Mouse (Mus musculus) small intestine, adult 2 months (tissue): ENCODE measurements around the gene Htr1b.

Experiments used
- CTCF ChIP-seq: fragments of 200-500 bp; IDR thresholded peaks from 2 replicates; pipeline ENCODE4 v1.5.1; 2012; ENCODE audit warnings: low read depth, mild to moderate bottlenecking, control low read depth, inconsistent platforms, low read length, moderate library complexity, mixed read lengths; ENCODE audit not compliant: insufficient replicate concordance, insufficient read length; ENCODE audit errors: extremely low read depth
- POLR2A ChIP-seq: fragments of 200-500 bp; IDR thresholded peaks from 2 replicates; pipeline ENCODE4 v1.6.1; 2012; ENCODE audit warnings: low read depth, mild to moderate bottlenecking, control low read depth, inconsistent platforms, low read length, moderate library complexity

GRCm38 (mm10) chr9:81633437-81633973, at the start of gene Htr1b:
- no peak for TF ChIP-seq CTCF
- TF ChIP-seq POLR2A = no peak
